Mouse (Mus musculus) liver, embryonic 15.5 days (tissue): ENCODE measurements around the gene Scyl3. TPM values are rescaled to one million over a fixed set of nuclear protein-coding genes. Genes with fewer than 3 reads are reported as not detected.
A peak's percentile ranks its signal among the peaks of the same experiment; 100 is the strongest.

ENCODE experiments used
- ATAC-seq: fragments of 200-750 bp; cut with Nextera tagmentation; 2 replicates; pipeline ENCODE4 v1.8.0; 2017; ENCODE audit warnings: moderate number of reproducible peaks, mild to moderate bottlenecking, moderate library complexity; ENCODE audit not compliant: insufficient read depth
- H3K27ac ChIP-seq: fragments of 300-500 bp; sonication (generic); replicated peaks from 2 replicates; pipeline ENCODE4 v1.5.1; 2015; ENCODE audit warnings: mild to moderate bottlenecking, inconsistent platforms
- H3K27me3 ChIP-seq: fragments of 300-500 bp; sonication (generic); 2 replicates; pipeline ENCODE4 v1.6.1; 2015; ENCODE audit warnings: mild to moderate bottlenecking, inconsistent platforms
- H3K36me3 ChIP-seq: fragments of 300-500 bp; sonication (generic); replicated peaks from 2 replicates; pipeline ENCODE4 v1.6.1; 2015; ENCODE audit warnings: moderate library complexity, mild to moderate bottlenecking, inconsistent platforms
- H3K4me1 ChIP-seq: fragments of 300-500 bp; sonication (generic); replicated peaks from 2 replicates; pipeline ENCODE4 v1.6.1; 2015; ENCODE audit warnings: inconsistent platforms
- H3K4me2 ChIP-seq: fragments of 300-500 bp; sonication (generic); 2 replicates; pipeline ENCODE4 v1.6.1; 2015; ENCODE audit warnings: moderate library complexity, mild to moderate bottlenecking, inconsistent platforms
- H3K4me3 ChIP-seq: fragments of 300-500 bp; sonication (generic); replicated peaks from 2 replicates; pipeline ENCODE4 v1.5.1; 2015; ENCODE audit warnings: mild to moderate bottlenecking, inconsistent platforms
- H3K9ac ChIP-seq: fragments of 300-500 bp; sonication (generic); 2 replicates; pipeline ENCODE4 v1.6.1; 2015; ENCODE audit warnings: moderate library complexity, mild to moderate bottlenecking, inconsistent platforms
- H3K9me3 ChIP-seq: fragments of 300-500 bp; sonication (generic); replicated peaks from 2 replicates; pipeline ENCODE4 v1.6.1; 2016; ENCODE audit warnings: inconsistent platforms
- WGBS: fragments of 180-500 bp; shearing (Covaris S2); methylation state at CpG from one replicate; pipeline ENCODE4 v1.1.7; 2015; ENCODE audit warnings: mixed read lengths; ENCODE audit not compliant: insufficient replicate concordance; 5-methylcytosine and 5-hydroxymethylcytosine counted together
- polyA plus RNA-seq: library from polyadenylated mRNA; unstranded; fragments of >200 nt; fragmentation: Nextera tagmentation; extraction: Ambion mirVana; gene quantifications from 2 replicates; pipeline ENCODE4 v1.2.1, GENCODE M21; 2015

Scyl3 gene
- polyA plus RNA-seq, 1 experiment from 2014 or later: 8.4 TPM

GRCm38 (mm10) chr1:163910785-163911184, 18.1 kb upstream of the Scyl3 start:
- Histone ChIP-seq H3K9me3 (no peaks in the 10 kb centered on the region), H3K4me2 (no peak overlapping the region), H3K4me3 (no peak overlapping the region), H3K27ac (no peak overlapping the region), H3K4me1 (no peaks in the 10 kb centered on the region), H3K9ac (no peak overlapping the region), H3K27me3 (no peaks in the 10 kb centered on the region), H3K36me3 (no peaks in the 10 kb centered on the region)
- ATAC-seq: no peak
- WGBS: 79% methylated on average over 9 of the region's 9 CpGs

GRCm38 (mm10) chr1:163911981-163912380, 16.9 kb upstream of the Scyl3 start:
- no peaks in the 10 kb centered on the region for H3K36me3 ChIP-seq
- H3K27me3 ChIP-seq: no peaks in the 10 kb centered on the region
- no peak overlapping the region for H3K27ac ChIP-seq
- H3K9me3 ChIP-seq: no peaks in the 10 kb centered on the region
- ATAC-seq: no peak
- no peak overlapping the region for H3K9ac ChIP-seq
- WGBS: 80% methylated on average over 11 of the region's 11 CpGs
- H3K4me1 ChIP-seq: no peaks in the 10 kb centered on the region
- no peak overlapping the region for H3K4me2 ChIP-seq
- H3K4me3 ChIP-seq: no peak overlapping the region

- Histone ChIP-seq H3K4me1 (no peaks in the 10 kb centered on the region), H3K4me3 (no peak overlapping the region), H3K27me3 (no peaks in the 10 kb centered on the region), H3K9ac (no peak overlapping the region), H3K4me2 (no peak overlapping the region), H3K36me3 (no peaks in the 10 kb centered on the region), H3K27ac (no peak overlapping the region), H3K9me3 (no peaks in the 10 kb centered on the region)
- WGBS: 75% methylated on average over 5 of the region's 5 CpGs
- no peak for ATAC-seq
Measured at GRCm38 (mm10) chr1:163917349-163918160, 11.3 kb upstream of the Scyl3 start.

- 77% methylated on average over 8 of the region's 8 CpGs for WGBS
- Histone ChIP-seq H3K4me3 (no peak overlapping the region), H3K9me3 (no peaks in the 10 kb centered on the region), H3K9ac (no peak overlapping the region), H3K36me3 (no peaks in the 10 kb centered on the region), H3K27me3 (no peaks in the 10 kb centered on the region), H3K27ac (no peak overlapping the region), H3K4me1 (peaks cover 3% of the 10 kb centered on the region; the same call in 1 of the 2 replicates), H3K4me2 (no peak overlapping the region)
- ATAC-seq: no peak
Measured at GRCm38 (mm10) chr1:163924093-163924492, 4.8 kb upstream of the Scyl3 start.

- Histone ChIP-seq H3K4me1 (peaks cover 31% of the 10 kb centered on the region), H3K9me3 (no peaks in the 10 kb centered on the region), H3K27ac (peak overlapping the region; percentile 74), H3K9ac (peak overlapping the region; percentile 92), H3K4me3 (peak overlapping the region; percentile 97), H3K27me3 (no peaks in the 10 kb centered on the region), H3K36me3 (peaks cover 18% of the 10 kb centered on the region), H3K4me2 (peak overlapping the region; percentile 80)
- peak; percentile 92 for ATAC-seq
- under 1% methylated on average over 74 of the region's 77 CpGs for WGBS
Measured at GRCm38 (mm10) chr1:163929636-163930457, 947 bp downstream of the Scyl3 start.

GRCm38 (mm10) chr1:163930458-163930794, 1.5 kb downstream of the Scyl3 start:
- peak overlapping the region; percentile 97 for H3K4me3 ChIP-seq
- H3K9me3 ChIP-seq: no peaks in the 10 kb centered on the region
- peaks cover 24% of the 10 kb centered on the region for H3K36me3 ChIP-seq
- H3K9ac ChIP-seq: peak overlapping the region; percentile 92
- H3K27me3 ChIP-seq: no peaks in the 10 kb centered on the region
- H3K27ac ChIP-seq: peak overlapping the region; percentile 74
- H3K4me1 ChIP-seq: peaks cover 31% of the 10 kb centered on the region
- H3K4me2 ChIP-seq: peak overlapping the region; percentile 80
- peak; percentile 20 for ATAC-seq
- 1% methylated on average over 12 of the region's 12 CpGs for WGBS

- Histone ChIP-seq H3K27me3 (no peaks in the 10 kb centered on the region), H3K4me2 (peak overlapping the region; percentile 80), H3K36me3 (peaks cover 37% of the 10 kb centered on the region), H3K27ac (peak overlapping the region; percentile 14; the same call in 1 of the 2 replicates), H3K9ac (0 out of 2 replicates have a peak overlapping the region, but pooled peaks have one; percentile 15), H3K4me3 (peak overlapping the region; percentile 97; the same call in 1 of the 2 replicates), H3K9me3 (no peaks in the 10 kb centered on the region), H3K4me1 (peaks cover 31% of the 10 kb centered on the region)
- WGBS: 50% methylated on average over 8 of the region's 8 CpGs
- ATAC-seq: peak; percentile 6; the same call in 1 of the 2 replicates
Measured at GRCm38 (mm10) chr1:163931801-163932200, 2.9 kb downstream of the Scyl3 start.

- H3K4me2 ChIP-seq: no peak overlapping the region
- no peak for ATAC-seq
- no peak overlapping the region for H3K27ac ChIP-seq
- H3K4me3 ChIP-seq: no peak overlapping the region
- H3K36me3 ChIP-seq: peaks cover 61% of the 10 kb centered on the region
- H3K9ac ChIP-seq: no peak overlapping the region
- WGBS: 68% methylated on average over 2 of the region's 2 CpGs
- peaks cover 23% of the 10 kb centered on the region for H3K4me1 ChIP-seq
- no peaks in the 10 kb centered on the region for H3K27me3 ChIP-seq
- H3K9me3 ChIP-seq: no peaks in the 10 kb centered on the region
Measured at GRCm38 (mm10) chr1:163934591-163934990, 5.7 kb downstream of the Scyl3 start.

- H3K36me3 ChIP-seq: peaks cover 94% of the 10 kb centered on the region
- no peak for ATAC-seq
- 70% methylated on average over 6 of the region's 6 CpGs for WGBS
Measured at GRCm38 (mm10) chr1:163942056-163942455, 13.2 kb downstream of the Scyl3 start.

GRCm38 (mm10) chr1:163953396-163953795, 24.5 kb downstream of the Scyl3 start:
- ATAC-seq: no peak
- Histone ChIP-seq H3K9ac (no peak overlapping the region), H3K4me1 (no peaks in the 10 kb centered on the region), H3K4me2 (no peak overlapping the region), H3K27ac (no peak overlapping the region), H3K27me3 (no peaks in the 10 kb centered on the region), H3K4me3 (no peak overlapping the region), H3K9me3 (no peaks in the 10 kb centered on the region), H3K36me3 (peaks cover 77% of the 10 kb centered on the region)
- 76% methylated on average over 2 of the region's 2 CpGs for WGBS

More at GRCm38 (mm10) chr1:163942056-163942455, 13.2 kb downstream of the Scyl3 start:
- no peaks in the 10 kb centered on the region for H3K9me3 ChIP-seq
- no peak overlapping the region for H3K9ac ChIP-seq
- no peaks in the 10 kb centered on the region for H3K4me1 ChIP-seq
- no peak overlapping the region for H3K27ac ChIP-seq
- no peaks in the 10 kb centered on the region for H3K27me3 ChIP-seq
- no peak overlapping the region for H3K4me3 ChIP-seq
- no peak overlapping the region for H3K4me2 ChIP-seq

- Histone ChIP-seq H3K4me3 (no peak overlapping the region), H3K4me1 (no peaks in the 10 kb centered on the region), H3K27me3 (no peaks in the 10 kb centered on the region), H3K4me2 (no peak overlapping the region), H3K9me3 (no peaks in the 10 kb centered on the region), H3K36me3 (peaks cover 51% of the 10 kb centered on the region), H3K27ac (no peak overlapping the region), H3K9ac (no peak overlapping the region)
- ATAC-seq: no peak
- 67% methylated on average over 3 of the region's 3 CpGs for WGBS
Measured at GRCm38 (mm10) chr1:163958036-163958435, 29.1 kb downstream of the Scyl3 start.
